Mouse (Mus musculus): ENCODE data around the gene Rsl1d1.

Rsl1d1 gene

GRCm38 (mm10) chr16:11202571-11203554 is at the start of gene Rsl1d1:
Rsl1d1 (minus strand) TSS chr16:11203331.
- peak; percentile 94 for DNase-seq (ENCODE audit: extremely low spot score, low read depth, low spot score)

GRCm38 (mm10) chr16:11247791-11248190 is 44.7 kb upstream of the Rsl1d1 start:
- DNase-seq (ENCODE audit: extremely low spot score, low read depth, low spot score), result no peak

- DNase-seq (ENCODE audit: extremely low spot score, low read depth, low spot score), result no peak
Measured at GRCm38 (mm10) chr16:11245767-11246166, 42.6 kb upstream of the Rsl1d1 start.

DNA sequence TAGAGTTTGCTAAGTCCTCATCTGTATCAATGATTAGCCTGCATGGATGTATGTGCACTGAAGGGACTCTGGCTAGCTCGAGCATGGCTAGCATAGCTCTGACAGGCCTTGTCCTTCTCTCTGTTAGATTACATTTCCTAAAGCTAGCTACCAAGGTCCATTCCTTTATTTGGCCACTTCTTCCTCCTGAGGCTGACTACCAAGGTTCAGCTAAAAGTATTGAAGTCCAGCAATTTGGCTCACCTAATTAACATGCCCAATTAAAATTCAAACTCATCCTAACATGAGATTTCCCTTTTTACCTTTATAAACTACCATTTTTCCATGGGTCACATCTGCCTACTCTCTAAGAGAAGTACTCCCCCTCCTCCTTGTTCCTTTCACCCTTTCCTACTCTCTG is 39.3 kb upstream of the Rsl1d1 start:
- no peak for DNase-seq (ENCODE audit: extremely low spot score, low read depth, low spot score)

GRCm38 (mm10) chr16:11217801-11218200 is 14.7 kb upstream of the Rsl1d1 start:
- DNase-seq (ENCODE audit: extremely low spot score, low read depth, low spot score), result no peak

- DNase-seq (ENCODE audit: extremely low spot score, low read depth, low spot score), result no peak
Measured at GRCm38 (mm10) chr16:11203600-11204390, 664 bp upstream of the Rsl1d1 start.

- DNase-seq (ENCODE audit: extremely low spot score, low read depth, low spot score), result no peak
Measured at GRCm38 (mm10) chr16:11201740-11202394, 1.3 kb downstream of the Rsl1d1 start.

- no peak for DNase-seq (ENCODE audit: extremely low spot score, low read depth, low spot score)
Measured at GRCm38 (mm10) chr16:11200247-11200646, 2.9 kb downstream of the Rsl1d1 start.

DNA sequence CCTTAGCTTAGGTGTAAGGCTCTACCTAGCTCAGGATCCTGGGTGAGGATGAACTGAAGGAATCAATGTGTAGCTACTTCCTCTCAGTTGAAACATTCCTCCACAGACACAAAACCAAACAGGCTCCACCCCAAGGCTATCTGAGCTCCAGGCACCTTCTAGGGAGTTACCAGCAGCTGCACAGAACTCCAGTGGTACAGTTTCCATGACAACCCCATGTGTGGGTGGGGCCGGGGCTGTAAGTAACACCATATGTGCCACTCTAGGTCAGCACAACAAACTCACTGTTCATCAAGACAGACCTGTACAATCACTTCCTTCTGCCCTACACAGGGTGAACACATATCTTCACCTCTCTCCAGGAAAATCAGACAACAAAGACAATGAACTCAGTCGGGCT is 4.7 kb downstream of the Rsl1d1 start:
- DNase-seq (ENCODE audit: extremely low spot score, low read depth, low spot score), result peak; percentile 74

DNA sequence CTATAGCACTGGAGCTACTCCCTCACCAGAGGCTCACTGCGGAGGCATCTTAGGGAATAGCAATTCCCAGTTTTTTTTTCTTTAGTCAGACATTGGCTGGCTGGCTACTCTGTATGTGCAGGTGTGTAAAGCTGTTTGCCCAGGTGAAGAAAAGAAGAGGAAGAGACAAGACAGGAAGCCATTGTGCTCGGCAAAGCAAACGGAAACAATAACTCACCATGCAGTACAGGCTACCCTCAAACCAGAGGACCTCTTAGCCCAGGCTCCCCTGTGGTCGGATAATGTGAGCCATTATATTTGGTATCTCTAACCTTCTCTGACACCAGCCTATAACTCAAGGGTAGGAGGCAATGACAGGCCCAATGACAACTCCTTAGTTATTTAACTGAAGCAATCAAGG is 6.1 kb downstream of the Rsl1d1 start:
- no peak for DNase-seq (ENCODE audit: extremely low spot score, low read depth, low spot score)

GRCm38 (mm10) chr16:11193231-11193630 is 9.9 kb downstream of the Rsl1d1 start:
- no peak for DNase-seq (ENCODE audit: extremely low spot score, low read depth, low spot score)

DNA sequence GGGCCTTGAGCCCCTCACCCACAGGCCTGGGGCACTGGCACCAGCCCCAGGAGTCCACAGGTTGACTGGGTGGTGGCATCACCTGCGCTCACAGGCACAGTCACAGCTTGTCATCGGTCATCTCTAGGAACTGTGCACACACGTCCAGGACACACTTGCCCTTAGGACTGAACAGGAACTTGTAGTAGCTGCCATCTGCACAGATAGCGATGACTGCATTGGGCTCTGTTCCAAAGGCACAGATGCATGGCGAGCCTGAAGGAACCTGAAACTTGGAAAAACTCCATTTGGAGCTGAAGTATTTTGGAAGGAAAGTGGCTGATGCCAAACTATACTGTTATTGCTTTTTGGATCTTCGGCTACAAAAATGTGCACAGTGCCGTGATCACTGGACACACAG is 13.0 kb downstream of the Rsl1d1 start:
- DNase-seq (ENCODE audit: extremely low spot score, low read depth, low spot score), result no peak

DNA sequence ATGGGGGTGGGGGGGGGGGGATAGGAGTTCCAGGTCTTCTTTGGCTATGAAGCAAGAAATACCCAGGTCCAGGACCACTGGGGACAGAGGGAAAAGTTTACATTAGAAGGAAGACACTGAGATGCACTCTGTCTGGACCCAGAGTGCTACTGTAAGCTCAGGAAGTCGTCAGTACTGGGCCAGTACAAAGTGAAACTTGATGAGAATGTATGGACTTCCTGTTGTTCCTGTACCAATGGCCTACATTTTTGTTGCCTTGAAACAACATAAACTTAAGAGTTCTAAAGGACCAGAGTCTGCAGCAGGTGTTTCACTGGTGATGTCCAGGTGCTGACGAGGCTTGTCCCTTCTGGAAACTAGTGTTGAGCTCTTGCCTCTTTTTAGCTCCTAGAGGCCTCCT is 25.7 kb downstream of the Rsl1d1 start:
- no peak for DNase-seq (ENCODE audit: extremely low spot score, low read depth, low spot score)

DNA sequence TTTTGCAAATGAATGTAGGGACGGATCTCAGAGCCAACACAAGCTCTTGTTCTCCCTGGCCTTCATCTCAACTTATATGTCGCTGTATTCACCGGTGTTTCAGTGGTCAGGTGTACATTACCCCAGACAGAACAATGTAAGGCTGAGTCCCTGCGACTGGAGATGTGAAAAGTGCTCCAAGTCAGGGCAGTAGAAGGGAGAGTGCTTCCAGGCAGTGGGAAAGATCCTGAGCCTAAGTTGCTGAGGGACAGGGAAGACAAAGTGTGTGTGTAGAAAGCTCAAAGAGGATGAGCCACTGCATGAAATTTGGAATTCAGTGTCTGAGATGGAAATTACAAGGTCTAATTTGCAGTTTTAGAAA is 26.3 kb downstream of the Rsl1d1 start:
- DNase-seq (ENCODE audit: extremely low spot score, low read depth, low spot score), result no peak

GRCm38 (mm10) chr16:11176208-11176883 is 26.8 kb downstream of the Rsl1d1 start, which contains the start of gene Zc3h7a:
Zc3h7a (minus strand) TSS chr16:11176393.
- DNase-seq (ENCODE audit: extremely low spot score, low read depth, low spot score), result peak; percentile 58

- DNase-seq (ENCODE audit: extremely low spot score, low read depth, low spot score), result peak; percentile 37
Measured at GRCm38 (mm10) chr16:11175489-11176207, 27.5 kb downstream of the Rsl1d1 start.

DNA sequence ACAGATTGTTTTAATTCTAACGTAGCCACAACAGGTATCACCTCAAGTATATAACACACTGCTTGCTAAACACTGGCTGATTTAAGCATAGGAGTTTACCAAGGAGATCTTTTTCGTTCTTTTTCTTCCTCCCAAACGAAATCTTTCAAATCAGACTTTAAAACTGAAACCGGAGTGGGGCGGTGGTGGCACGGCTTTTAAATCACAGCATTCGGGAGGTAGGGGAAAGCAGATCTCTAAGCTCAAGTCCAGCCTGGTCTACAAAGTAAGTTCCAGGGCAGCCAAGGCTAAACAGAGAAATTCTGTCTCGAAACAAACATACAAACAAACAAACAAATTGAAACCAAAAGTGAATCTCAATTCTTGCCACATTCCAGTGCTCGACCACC is 28.0 kb downstream of the Rsl1d1 start:
- no peak for DNase-seq (ENCODE audit: extremely low spot score, low read depth, low spot score)

DNA sequence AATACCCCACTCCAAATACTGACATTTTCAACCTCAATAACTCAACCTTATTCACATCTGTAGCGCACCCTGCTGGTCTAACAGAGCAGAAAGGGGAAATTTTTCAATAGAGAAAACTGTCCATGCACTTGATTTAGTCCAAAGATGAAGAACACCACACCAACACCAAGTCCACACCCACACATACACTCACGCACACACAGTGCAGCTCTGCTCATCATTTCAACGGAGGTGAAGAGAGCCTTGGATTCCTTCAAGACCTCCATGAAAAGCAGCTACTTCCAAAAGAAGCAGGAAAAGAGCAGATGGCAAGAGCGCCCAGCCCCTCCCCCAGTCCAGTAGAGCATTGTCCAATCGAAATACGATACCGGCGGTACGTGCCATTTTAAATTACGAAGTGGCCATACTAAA is 28.5 kb downstream of the Rsl1d1 start:
- DNase-seq (ENCODE audit: extremely low spot score, low read depth, low spot score), result peak; percentile 61

- no peak for DNase-seq (ENCODE audit: extremely low spot score, low read depth, low spot score)
Measured at GRCm38 (mm10) chr16:11171679-11172078, 31.5 kb downstream of the Rsl1d1 start.

GRCm38 (mm10) chr16:11166431-11166830 is 36.7 kb downstream of the Rsl1d1 start:
- DNase-seq (ENCODE audit: extremely low spot score, low read depth, low spot score), result no peak
